Mouse (Mus musculus): ENCODE results near the gene Atic.
A peak's percentile ranks its signal among the peaks of the same experiment; 100 is the strongest.

Gene Atic

GRCm38 (mm10) chr1:71556688-71557612 lies at the start of gene Atic:
Gene Atic, plus strand, starts transcription at chr1:71557150.
- peak; percentile 91 for DNase-seq (ENCODE audit: low spot score)

- DNase-seq (ENCODE audit: low spot score), result no peak
Measured at GRCm38 (mm10) chr1:71507251-71507650, 49.7 kb upstream of the Atic start.

GRCm38 (mm10) chr1:71515041-71515440 lies 41.9 kb upstream of the Atic start:
- no peak for DNase-seq (ENCODE audit: low spot score)

GRCm38 (mm10) chr1:71528808-71529648 lies 27.9 kb upstream of the Atic start:
- no peak for DNase-seq (ENCODE audit: low spot score)

GRCm38 (mm10) chr1:71530779-71531178 lies 26.2 kb upstream of the Atic start:
- no peak for DNase-seq (ENCODE audit: low spot score)

GRCm38 (mm10) chr1:71531653-71532052 lies 25.3 kb upstream of the Atic start:
- peak; percentile 81 for DNase-seq (ENCODE audit: low spot score)

- DNase-seq (ENCODE audit: low spot score), result no peak
Measured at GRCm38 (mm10) chr1:71539641-71540040, 17.3 kb upstream of the Atic start.

GRCm38 (mm10) chr1:71540437-71540836 lies 16.5 kb upstream of the Atic start:
- DNase-seq (ENCODE audit: low spot score), result peak; percentile 11

GRCm38 (mm10) chr1:71550626-71551195 lies 6.2 kb upstream of the Atic start:
- no peak for DNase-seq (ENCODE audit: low spot score)

GRCm38 (mm10) chr1:71560626-71561025 lies 3.7 kb downstream of the Atic start:
- DNase-seq (ENCODE audit: low spot score), result no peak

- no peak for DNase-seq (ENCODE audit: low spot score)
Measured at GRCm38 (mm10) chr1:71564291-71564690, 7.3 kb downstream of the Atic start.

- no peak for DNase-seq (ENCODE audit: low spot score)
Measured at GRCm38 (mm10) chr1:71567884-71568605, 11.1 kb downstream of the Atic start.

- no peak for DNase-seq (ENCODE audit: low spot score)
Measured at GRCm38 (mm10) chr1:71570116-71570515, 13.2 kb downstream of the Atic start.

- DNase-seq (ENCODE audit: low spot score), result peak; percentile 21
Measured at GRCm38 (mm10) chr1:71575987-71576386, 19.0 kb downstream of the Atic start.

- no peak for DNase-seq (ENCODE audit: low spot score)
Measured at GRCm38 (mm10) chr1:71576837-71577236, 19.9 kb downstream of the Atic start.

- DNase-seq (ENCODE audit: low spot score), result no peak
Measured at GRCm38 (mm10) chr1:71579526-71579925, 22.6 kb downstream of the Atic start.

- DNase-seq (ENCODE audit: low spot score), result no peak
Measured at GRCm38 (mm10) chr1:71580408-71580807, 23.5 kb downstream of the Atic start.

GRCm38 (mm10) chr1:71583302-71583701 lies 26.4 kb downstream of the Atic start:
- DNase-seq (ENCODE audit: low spot score), result no peak

GRCm38 (mm10) chr1:71583900-71584299 lies 26.9 kb downstream of the Atic start:
- DNase-seq (ENCODE audit: low spot score), result no peak

- peak; percentile 32 for DNase-seq (ENCODE audit: low spot score)
Measured at GRCm38 (mm10) chr1:71586658-71587057, 29.7 kb downstream of the Atic start.

- no peak for DNase-seq (ENCODE audit: low spot score)
Measured at GRCm38 (mm10) chr1:71590038-71590437, 33.1 kb downstream of the Atic start.

GRCm38 (mm10) chr1:71593184-71593583 lies 36.2 kb downstream of the Atic start:
- no peak for DNase-seq (ENCODE audit: low spot score)

Measured in urinary bladder, postnatal 14 days (tissue).